In the genomic region with DNA sequence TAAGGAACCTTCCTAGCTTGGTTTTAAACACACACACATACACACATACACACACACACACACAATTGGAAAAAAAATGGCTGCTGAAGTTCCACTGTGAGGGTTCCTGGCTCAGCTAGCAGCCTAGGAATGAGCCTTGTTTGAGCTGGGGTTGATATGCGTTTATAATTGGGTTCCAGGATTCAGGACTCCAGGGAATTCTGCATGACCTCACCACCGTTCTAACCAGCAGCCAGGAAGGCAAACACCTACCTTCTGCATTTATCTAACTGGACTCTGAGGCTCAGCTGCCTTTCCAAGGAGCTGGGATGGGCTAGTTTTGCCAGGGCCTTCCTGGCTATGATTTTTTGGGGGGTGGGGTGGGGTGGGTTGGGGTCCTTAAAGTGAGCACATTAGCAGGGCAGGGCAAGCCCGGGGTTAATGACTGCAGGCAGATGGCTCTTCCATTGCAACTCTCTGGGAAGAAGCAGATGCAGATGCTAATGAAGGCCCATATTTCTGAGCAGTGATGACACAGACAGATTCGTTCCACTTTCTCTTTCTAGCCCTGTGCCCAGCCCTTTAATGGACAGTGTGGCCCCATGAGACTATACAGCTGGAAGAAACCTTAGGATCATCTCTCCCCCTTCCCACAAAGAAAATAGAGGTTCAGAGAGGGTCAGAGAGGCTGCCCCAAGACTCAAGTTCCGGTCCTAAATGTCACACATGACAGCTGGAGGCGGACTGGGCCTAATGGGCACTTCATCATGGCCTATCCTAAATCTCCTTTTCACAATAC, we compare ENCODE assay signal across 17 mouse cellular contexts.
A peak's percentile ranks its signal among the peaks of the same experiment; 100 is the strongest.
DNase-seq lines count a peak whose midpoint lies in the region; ATAC-seq and TF ChIP-seq lines count a peak whose summit lies in the region.
"Had no signal": no experiment of that assay in that cellular context is flagged by ENCODE, and none has a peak within 500 bp of the region (broad histone marks: within the 10 kb centered on the region; RNA-seq: fewer than 3 reads in every experiment).

No protein-coding gene starts in this region.

- no peak for TF ChIP-seq POLR2A in lung, adult 2 months (IDR thresholded peaks at IDR 0.05; ENCODE audit: borderline replicate concordance, extremely low read depth, low read depth, low read length)

- H3K4me2 ChIP-seq in heart, embryonic 14.5 days (ENCODE audit: low read length) = no peak overlapping the region
- no peak overlapping the region for H3K4me2 ChIP-seq in heart, embryonic 12.5 days
- no peak overlapping the region for H3K4me2 ChIP-seq in lung, embryonic 14.5 days
- H3K4me2 ChIP-seq: embryonic facial prominence, embryonic 13.5 days; forebrain, embryonic 12.5 days; limb, embryonic 13.5 days had no signal

- in situ Hi-C loops in Patski (cut with MboI; ENCODE audit: low pct_unique_long_range_greater_than_20kb) = no loop called here

- H3K4me3 ChIP-seq in heart, embryonic 14.5 days (ENCODE audit: control insufficient read depth in 1 of 2, insufficient read depth in 1 of 2, low read depth in 1 of 2, low read length in 2 of 2) = no peak overlapping the region
- no peak overlapping the region for H3K4me3 ChIP-seq in heart, embryonic 12.5 days
- H3K4me3 ChIP-seq in lung, embryonic 14.5 days (ENCODE audit: low read depth, low read length) = no peak overlapping the region
- no peak overlapping the region for H3K4me3 ChIP-seq in lung, adult 2 months (replicated peaks; ENCODE audit: extremely low read depth, low read depth, low read length)
- H3K4me3 ChIP-seq: embryonic facial prominence, embryonic 13.5 days; forebrain, embryonic 12.5 days; left cerebral cortex, adult 2 months; limb, embryonic 13.5 days had no signal

- H3K36me3 ChIP-seq in heart, embryonic 14.5 days (ENCODE audit: control insufficient read depth, insufficient read depth, low read length) = no peaks in the 10 kb centered on the region
- no peaks in the 10 kb centered on the region for H3K36me3 ChIP-seq in heart, embryonic 12.5 days
- H3K36me3 ChIP-seq in lung, embryonic 14.5 days (ENCODE audit: insufficient read depth) = no peaks in the 10 kb centered on the region
- H3K36me3 ChIP-seq: embryonic facial prominence, embryonic 13.5 days; forebrain, embryonic 12.5 days; limb, embryonic 13.5 days had no signal

- no peaks in the 10 kb centered on the region for H3K9me3 ChIP-seq in heart, embryonic 14.5 days (ENCODE audit: control insufficient read depth, low read length)
- H3K9me3 ChIP-seq in heart, embryonic 12.5 days (replicated peaks) = no peaks in the 10 kb centered on the region
- H3K9me3 ChIP-seq in lung, embryonic 14.5 days (ENCODE audit: low read depth, low read length) = no peaks in the 10 kb centered on the region
- H3K9me3 ChIP-seq: embryonic facial prominence, embryonic 13.5 days; forebrain, embryonic 12.5 days; megakaryocyte, embryonic 14.5 days had no signal

- peak overlapping the region in 1 of 2 experiments; percentile 31; a peak in 2 of 4 replicates for H3K27ac ChIP-seq in heart, embryonic 14.5 days (replicated peaks in 1 of 2; ENCODE audit: control insufficient read depth in 1 of 2, insufficient read depth in 1 of 2, low read depth in 2 of 2, low read length in 2 of 2)
- no peak overlapping the region; the same call in 1 of the 2 replicates for H3K27ac ChIP-seq in heart, embryonic 12.5 days (ENCODE audit: poor library complexity, severe bottlenecking)
- H3K27ac ChIP-seq in lung, embryonic 14.5 days (ENCODE audit: low read depth) = no peak overlapping the region
- H3K27ac ChIP-seq: embryonic facial prominence, embryonic 13.5 days; forebrain, embryonic 12.5 days; left cerebral cortex, adult 2 months; limb, embryonic 13.5 days had no signal

- TF ChIP-seq CTCF in lung, embryonic 14.5 days (IDR thresholded peaks at IDR 0.05; ENCODE audit: low read depth) = no peak
- no peak for TF ChIP-seq CTCF in lung, adult 2 months (IDR thresholded peaks at IDR 0.05; ENCODE audit: insufficient read depth, low read length)
- TF ChIP-seq CTCF in Patski (IDR thresholded peaks at IDR 0.05) = no peak

- H3K4me1 ChIP-seq in heart, embryonic 14.5 days (ENCODE audit: control insufficient read depth in 2 of 2, insufficient read depth in 2 of 2, low read length in 2 of 2) = peaks cover 38 to 39% of the 10 kb centered on the region in 2 experiments
- H3K4me1 ChIP-seq in heart, embryonic 12.5 days (replicated peaks) = peaks cover 64% of the 10 kb centered on the region
- peaks cover 4% of the 10 kb centered on the region; the same call in 1 of the 2 replicates for H3K4me1 ChIP-seq in lung, embryonic 14.5 days (ENCODE audit: insufficient read depth)
- H3K4me1 ChIP-seq in lung, adult 2 months (ENCODE audit: control insufficient read depth, insufficient read depth, low read length) = peaks cover 3% of the 10 kb centered on the region; the same call in 1 of the 2 replicates

- 0 out of 2 replicates have a peak overlapping the region, but pooled peaks have one; percentile 6 for H3K9ac ChIP-seq in heart, embryonic 14.5 days (ENCODE audit: low read length)
- no peak overlapping the region for H3K9ac ChIP-seq in heart, embryonic 12.5 days
- no peak overlapping the region for H3K9ac ChIP-seq in lung, embryonic 14.5 days
- H3K9ac ChIP-seq: embryonic facial prominence, embryonic 13.5 days; forebrain, embryonic 12.5 days; limb, embryonic 13.5 days; liver, postnatal 0 days had no signal

- DNase-seq in lung, embryonic 14.5 days = peak; percentile 7
- no peak for DNase-seq in lung, adult 2 months
- no peak for DNase-seq in Patski (ENCODE audit: low read depth, low spot score)
- peak; percentile 69 for DNase-seq in mesoderm, embryonic 11.5 days (ENCODE audit: low read depth, low spot score)
- no peak for DNase-seq in testis, postnatal 14 days (ENCODE audit: low spot score)
- DNase-seq: adrenal gland, adult 2 months; cerebellum, adult 9-10 months; liver, postnatal 0 days; right cerebral cortex, postnatal 25 days had no signal

- H3K27me3 ChIP-seq in heart, embryonic 14.5 days (ENCODE audit: control insufficient read depth, insufficient read depth, low read length) = no peaks in the 10 kb centered on the region
- H3K27me3 ChIP-seq in heart, embryonic 12.5 days (replicated peaks) = no peaks in the 10 kb centered on the region
- no peaks in the 10 kb centered on the region for H3K27me3 ChIP-seq in lung, embryonic 14.5 days (ENCODE audit: insufficient read depth, low read length)
- H3K27me3 ChIP-seq in Patski = no peaks in the 10 kb centered on the region
- H3K27me3 ChIP-seq: embryonic facial prominence, embryonic 13.5 days; forebrain, embryonic 12.5 days; limb, embryonic 13.5 days; megakaryocyte, embryonic 14.5 days had no signal

- 60% methylated on average over 6 of the region's 6 CpGs for WGBS in heart, embryonic 14.5 days
- 56% methylated on average over 6 of the region's 6 CpGs for WGBS in heart, embryonic 12.5 days
- WGBS in lung, embryonic 14.5 days = 43% methylated on average over 6 of the region's 6 CpGs
- 52% methylated on average over 6 of the region's 6 CpGs for WGBS in lung, adult 2 months

- POLR2A ChIA-PET in Patski (lab: Charles Lee) = interaction anchor here (0.7 kb wide), 1 partner anchor 14 kb away, joined by 3 read pairs; no protein-coding TSS in a partner anchor

- peak; percentile 49; the same call in 1 of the 2 replicates for ATAC-seq in heart, embryonic 14.5 days (ENCODE audit: insufficient number of reproducible peaks, insufficient read depth, low FRiP score, low read depth)
- no peak for ATAC-seq in heart, embryonic 12.5 days (ENCODE audit: insufficient number of reproducible peaks, low FRiP score)
- no peak for ATAC-seq in lung, embryonic 14.5 days (ENCODE audit: insufficient read depth)
- ATAC-seq in Patski = peak; percentile 36
- ATAC-seq in CD4-positive, CD25-positive, alpha-beta regulatory T cell, adult 4 months = no peak
- ATAC-seq: liver, postnatal 0 days had no signal

- CTCF ChIA-PET in Patski (lab: Charles Lee) = interaction anchor here (2.5 kb wide), 1 partner anchor 10 kb away, joined by 9 read pairs; no protein-coding TSS in a partner anchor

Comparison
In these comparisons a context has a peak if more than half of its experiments do, and no peak if none do; other contexts are left out.
1. ATAC-seq: peak in heart, embryonic 14.5 days (single experiment) and Patski (single experiment); none in heart, embryonic 12.5 days (single experiment), lung, embryonic 14.5 days (single experiment) and CD4-positive, CD25-positive, alpha-beta regulatory T cell, adult 4 months (single experiment).
2. DNase-seq: peak in lung, embryonic 14.5 days (single experiment) and mesoderm, embryonic 11.5 days (single experiment); none in lung, adult 2 months (single experiment), Patski (single experiment) and testis, postnatal 14 days (single experiment).